Mouse (Mus musculus) kidney, postnatal 0 days (tissue): ENCODE results near the gene Zscan10. TPM values are rescaled to one million over a fixed set of nuclear protein-coding genes. Genes with fewer than 3 reads are reported as not detected.

Source experiments
- ATAC-seq: fragments of 200-750 bp; cut with Nextera tagmentation; replicated peaks from 2 replicates; pipeline ENCODE4 v1.8.0; 2017; ENCODE audit warnings: low read depth, moderate number of reproducible peaks, moderate TSS enrichment, moderate library complexity; ENCODE audit not compliant: low FRiP score
- DNase-seq: peaks from one replicate; pipeline ENCODE4 v3.0.0-alpha.2; 2016; ENCODE audit warnings: low spot score
- H3K27ac ChIP-seq: fragments of 300-500 bp; sonication (generic); 2 replicates; pipeline ENCODE4 v1.5.1; 2014; ENCODE audit warnings: mild to moderate bottlenecking
- H3K27me3 ChIP-seq: fragments of 300-500 bp; sonication (generic); 2 replicates; pipeline ENCODE4 v1.6.1; 2014; ENCODE audit warnings: low read length, mixed read lengths; ENCODE audit not compliant: insufficient read depth
- H3K36me3 ChIP-seq: fragments of 300-500 bp; sonication (generic); 2 replicates; pipeline ENCODE4 v1.6.1; 2014; ENCODE audit warnings: low read length, mixed read lengths; ENCODE audit not compliant: insufficient read depth
- H3K4me1 ChIP-seq: fragments of 300-500 bp; sonication (generic); replicated peaks from 2 replicates; pipeline ENCODE4 v1.6.1; 2014; ENCODE audit warnings: antibody characterized with exemption, low read length, mixed read lengths; ENCODE audit not compliant: insufficient read depth
- H3K4me2 ChIP-seq: fragments of 300-500 bp; sonication (generic); 2 replicates; pipeline ENCODE4 v1.6.1; 2014; ENCODE audit warnings: mild to moderate bottlenecking, low read length, moderate library complexity, mixed read lengths
- H3K4me3 ChIP-seq: fragments of 300-500 bp; sonication (generic); replicated peaks from 2 replicates; pipeline ENCODE4 v1.5.1; 2014; ENCODE audit warnings: low read depth, low read length
- H3K9ac ChIP-seq: fragments of 300-500 bp; sonication (generic); 2 replicates; pipeline ENCODE4 v1.6.1; 2014; ENCODE audit warnings: low read depth, low read length
- H3K9me3 ChIP-seq: fragments of 300-500 bp; sonication (generic); replicated peaks from 2 replicates; pipeline ENCODE4 v1.6.1; 2016; ENCODE audit warnings: low read length, inconsistent platforms, mixed read lengths
- CTCF ChIP-seq: IDR thresholded peaks from 2 replicates; pipeline ENCODE4 v1.5.1; 2016; ENCODE audit warnings: antibody characterized with exemption, low read depth, mild to moderate bottlenecking, moderate library complexity
- WGBS: fragments of 180-500 bp; shearing (Covaris S2); extraction: QIAGEN DNeasy Blood & Tissue Kit; methylation state at CpG from one replicate; pipeline ENCODE4 v1.1.7; 2014; 5-methylcytosine and 5-hydroxymethylcytosine counted together
- polyA plus RNA-seq: library from polyadenylated mRNA; unstranded; fragments of >200 nt; fragmentation: Nextera tagmentation; extraction: Ambion mirVana; gene quantifications from 2 replicates; pipeline ENCODE4 v1.2.1, GENCODE M21; 2015

Zscan10 gene
- polyA plus RNA-seq, result not detected in 2 replicates

GRCm38 (mm10) chr17:23600641-23601622 is at the start of gene Zscan10:
Gene Zscan10, plus strand, starts transcription at chr17:23600856.
- DNase-seq (no peak), ATAC-seq (no peak)
- WGBS, result 62% methylated on average over 15 of the region's 15 CpGs
- Histone ChIP-seq H3K9me3 (no peaks in the 10 kb centered on the region), H3K27me3 (no peaks in the 10 kb centered on the region), H3K4me3 (peak within 1 kb of the TSS; percentile 40; the same call in 1 of the 2 replicates), H3K36me3 (no peaks in the 10 kb centered on the region), H3K4me2 (peak within 1 kb of the TSS; percentile 56), H3K27ac (peak within 1 kb of the TSS; percentile 90; the same call in 1 of the 2 replicates), H3K4me1 (0 out of 2 replicates have a peak, but pooled peaks cover 4% of the 10 kb centered on the region), H3K9ac (no peak within 1 kb of the TSS)
- no peak for TF ChIP-seq CTCF

DNA sequence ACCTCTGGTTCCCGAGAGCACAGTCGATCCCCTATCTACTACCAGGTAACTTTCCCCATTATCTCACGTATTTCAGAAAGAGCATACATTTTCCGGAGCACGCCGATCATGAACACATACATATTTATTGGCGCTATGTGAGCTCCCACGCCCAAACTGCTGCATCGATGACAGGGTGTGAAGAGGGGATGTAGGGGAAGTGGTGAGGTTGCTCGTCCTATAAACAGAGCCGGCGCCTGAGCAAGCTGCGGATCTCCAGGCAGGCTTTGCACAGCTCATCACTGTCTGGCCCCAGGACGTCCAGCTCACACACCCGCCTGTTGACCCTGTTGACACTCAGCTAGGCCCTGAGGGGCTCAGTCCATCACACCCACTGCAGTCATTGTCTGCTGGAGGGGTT is 49.8 kb upstream of the Zscan10 start:
- ATAC-seq (no peak), DNase-seq (no peak)
- Histone ChIP-seq H3K4me2 (peak overlapping the region; percentile 65), H3K4me3 (peak overlapping the region; percentile 60), H3K27me3 (no peaks in the 10 kb centered on the region), H3K27ac (peak overlapping the region; percentile 77), H3K4me1 (peaks cover 5% of the 10 kb centered on the region), H3K9me3 (no peaks in the 10 kb centered on the region), H3K9ac (peak overlapping the region; percentile 53), H3K36me3 (0 out of 2 replicates have a peak, but pooled peaks cover under 1% of the 10 kb centered on the region)
- under 1% methylated on average over 15 of the region's 15 CpGs for WGBS
- TF ChIP-seq CTCF, result no peak

DNA sequence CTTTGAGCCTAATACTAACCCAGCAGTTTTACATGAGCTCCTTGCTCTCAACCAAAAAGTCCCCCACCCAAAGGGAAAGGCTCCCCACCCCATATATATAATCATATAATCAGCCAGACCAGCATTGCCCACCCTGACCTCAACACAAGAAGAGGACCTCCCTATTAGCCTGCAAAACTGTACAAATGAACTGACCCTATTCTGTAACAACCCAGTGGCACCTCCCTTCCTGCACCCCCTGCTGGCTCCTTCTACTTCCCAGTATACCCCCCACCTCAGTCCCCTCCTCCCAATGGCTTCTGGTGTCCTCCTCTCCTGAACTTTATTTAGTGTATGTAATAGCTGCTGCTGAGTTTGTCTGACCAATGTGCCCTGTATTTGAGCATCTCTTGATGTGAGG is 49.2 kb upstream of the Zscan10 start:
- no peak overlapping the region for H3K4me3 ChIP-seq
- no peak overlapping the region for H3K9ac ChIP-seq
- H3K36me3 ChIP-seq, result peaks cover 6% of the 10 kb centered on the region; the same call in 1 of the 2 replicates
- DNase-seq, result no peak
- 0 out of 2 replicates have a peak, but pooled peaks have one; percentile 12 for TF ChIP-seq CTCF
- peak overlapping the region; percentile 65 for H3K4me2 ChIP-seq
- H3K9me3 ChIP-seq, result no peaks in the 10 kb centered on the region
- ATAC-seq, result no peak
- H3K27ac ChIP-seq, result no peak overlapping the region
- peaks cover 5% of the 10 kb centered on the region for H3K4me1 ChIP-seq
- H3K27me3 ChIP-seq, result no peaks in the 10 kb centered on the region

GRCm38 (mm10) chr17:23551963-23552362 is 48.7 kb upstream of the Zscan10 start:
- no peak for TF ChIP-seq CTCF
- Histone ChIP-seq H3K36me3 (peaks cover 11% of the 10 kb centered on the region), H3K27ac (no peak overlapping the region), H3K9ac (no peak overlapping the region), H3K4me3 (no peak overlapping the region), H3K4me1 (peaks cover 5% of the 10 kb centered on the region), H3K27me3 (no peaks in the 10 kb centered on the region), H3K4me2 (no peak overlapping the region), H3K9me3 (no peaks in the 10 kb centered on the region)
- DNase-seq, result no peak
- 55% methylated on average over 5 of the region's 5 CpGs for WGBS
- no peak for ATAC-seq

GRCm38 (mm10) chr17:23552896-23553633 is 47.6 kb upstream of the Zscan10 start:
- no peak overlapping the region for H3K9ac ChIP-seq
- no peak overlapping the region for H3K4me3 ChIP-seq
- H3K27me3 ChIP-seq, result no peaks in the 10 kb centered on the region
- DNase-seq (no peak), ATAC-seq (no peak)
- H3K9me3 ChIP-seq, result no peaks in the 10 kb centered on the region
- peaks cover 5% of the 10 kb centered on the region for H3K4me1 ChIP-seq
- no peak overlapping the region for H3K27ac ChIP-seq
- peaks cover 22% of the 10 kb centered on the region for H3K36me3 ChIP-seq
- TF ChIP-seq CTCF, result no peak
- 82% methylated on average over 8 of the region's 8 CpGs for WGBS
- no peak overlapping the region for H3K4me2 ChIP-seq

DNA sequence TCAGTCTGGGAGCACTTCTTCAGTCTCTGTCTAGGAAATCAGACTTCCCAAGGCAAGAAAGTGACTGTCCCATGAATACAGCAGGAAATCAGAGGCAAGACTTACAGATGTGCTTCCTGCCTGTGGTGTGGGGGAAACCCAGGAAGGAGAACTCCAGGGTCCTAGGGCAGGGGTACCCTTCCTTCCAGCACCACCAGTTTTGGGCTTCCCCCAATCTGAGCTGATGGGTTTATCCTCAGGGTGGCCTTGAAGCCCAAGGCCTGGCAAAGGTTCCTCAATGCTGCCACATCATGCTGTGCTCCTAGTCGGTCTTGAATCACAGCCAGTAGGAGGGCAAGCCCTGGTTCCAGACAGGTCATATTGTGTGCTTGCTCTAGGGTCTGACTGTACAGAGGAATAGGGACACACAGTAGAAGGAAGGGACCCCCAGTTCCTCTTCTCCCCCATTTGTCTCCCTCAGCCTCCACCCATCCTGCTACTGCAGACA is 47.0 kb upstream of the Zscan10 start:
- H3K36me3 ChIP-seq, result peaks cover 26% of the 10 kb centered on the region
- H3K27ac ChIP-seq, result no peak overlapping the region
- TF ChIP-seq CTCF, result no peak
- DNase-seq, result no peak
- no peaks in the 10 kb centered on the region for H3K27me3 ChIP-seq
- H3K9me3 ChIP-seq, result no peaks in the 10 kb centered on the region
- no peak overlapping the region for H3K9ac ChIP-seq
- H3K4me3 ChIP-seq, result no peak overlapping the region
- 60% methylated on average over 1 of the region's 1 CpGs for WGBS
- H3K4me2 ChIP-seq, result no peak overlapping the region
- no peak for ATAC-seq
- peaks cover 5% of the 10 kb centered on the region for H3K4me1 ChIP-seq
